Mouse (Mus musculus) cerebellum, postnatal 25 days (tissue): ENCODE data around the gene Zfp626.
"Not testable (repeated sequence)": the region's sequence is repeated elsewhere in the genome, so short reads cannot be mapped to it uniquely, and the experiment has no call there.

Source experiments
- DNase-seq, 2 experiments: peaks; one replicate each; pipeline ENCODE4 v3.0.0; 2021; ENCODE audit warnings: mixed read lengths in 2 of 2

The Zfp626 gene

DNA sequence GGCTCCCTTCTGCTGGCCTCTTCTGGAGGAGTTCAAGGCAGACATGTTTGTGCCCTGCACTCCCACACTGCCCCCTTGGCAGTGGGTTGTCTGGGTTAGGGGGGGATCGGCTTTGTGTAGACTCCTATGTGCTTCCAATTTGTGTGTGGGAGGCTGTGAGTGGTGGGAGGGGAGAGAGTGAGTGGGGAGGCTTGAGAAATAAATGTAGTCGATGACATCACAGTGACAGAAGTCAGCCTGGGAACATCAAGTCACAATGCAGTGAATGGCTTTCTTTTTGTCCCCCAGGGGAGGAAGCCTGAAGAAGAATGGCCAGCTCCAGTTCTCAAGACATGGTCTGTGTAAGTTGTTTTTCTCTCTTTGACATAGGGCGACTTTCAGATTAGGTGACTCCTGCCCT, at the start of gene Zfp626:
Zfp626 (plus strand) TSS at position 301 of the 400 bp plus-strand sequence.
- not testable (repeated sequence) for DNase-seq

DNA sequence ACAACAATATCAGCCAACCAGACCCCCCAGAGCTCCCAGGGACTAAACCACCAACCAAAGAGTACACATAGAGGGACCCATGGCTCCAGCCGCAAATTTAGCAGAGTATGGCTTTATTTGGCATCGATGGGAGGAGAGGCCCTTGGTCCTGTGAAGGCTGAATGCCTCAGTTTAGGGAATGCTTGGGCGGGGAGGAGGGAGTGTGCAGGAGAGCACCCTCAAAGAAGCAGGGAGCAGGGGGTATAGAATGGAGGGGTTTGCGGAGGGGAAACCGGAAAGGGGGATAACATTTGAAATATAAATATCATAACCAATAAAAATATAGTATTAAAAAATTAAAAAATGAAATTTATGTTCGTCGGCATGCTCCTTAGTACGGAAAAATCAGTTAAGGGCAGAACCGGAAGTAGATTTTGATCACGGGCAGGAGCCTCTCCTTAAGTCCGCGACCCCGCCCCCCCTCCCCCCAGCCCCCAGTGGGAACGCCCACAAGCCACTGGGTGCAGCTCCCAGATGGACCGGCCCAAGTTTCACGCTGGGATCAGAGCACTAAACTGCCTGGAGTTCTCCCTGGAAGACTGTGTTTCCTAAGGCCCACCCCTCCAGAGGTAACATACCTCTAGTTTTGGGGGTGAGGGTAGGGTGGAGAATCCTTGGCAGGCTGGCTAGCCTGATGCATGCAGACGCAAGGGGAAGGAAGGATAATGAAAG, 41.7 kb upstream of the Zfp626 start:
- no peak for DNase-seq

DNA sequence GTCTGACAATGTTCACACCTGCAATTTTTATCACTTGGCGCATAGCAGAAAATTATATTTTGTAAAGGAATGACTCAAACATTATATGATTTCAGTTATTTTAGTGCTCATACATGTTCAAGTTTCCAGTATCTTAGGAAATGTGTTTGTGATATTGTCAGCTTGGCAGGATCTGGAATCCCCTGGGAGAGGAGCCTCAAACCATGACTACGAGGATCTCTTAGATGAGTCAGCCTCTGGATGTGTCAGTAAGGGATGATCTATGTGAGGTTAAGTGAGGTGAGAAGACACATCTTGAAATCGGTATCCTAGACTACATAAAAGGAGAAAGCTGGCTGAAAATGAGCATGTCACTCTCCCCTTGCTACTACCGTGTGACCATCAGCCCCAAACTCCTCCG, 17.7 kb upstream of the Zfp626 start:
- DNase-seq, result no peak

DNA sequence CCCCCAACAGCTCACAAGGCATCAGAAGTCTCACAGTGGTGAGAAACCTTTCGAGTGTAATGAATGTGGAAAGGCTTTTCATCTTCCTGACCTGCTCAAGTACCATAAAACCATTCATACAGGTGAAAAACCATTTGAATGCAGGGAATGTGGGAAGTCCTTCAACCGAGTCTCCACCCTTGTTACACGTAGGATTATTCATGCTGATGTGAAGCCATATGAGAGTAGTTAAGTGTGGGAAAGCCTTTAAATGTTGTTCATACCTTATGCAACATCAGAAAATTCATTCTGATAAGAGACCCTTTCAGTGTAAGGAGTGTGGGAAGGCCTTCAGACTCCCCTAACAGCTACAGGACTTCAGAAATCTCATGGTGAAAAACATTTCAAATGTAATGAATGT, 13.1 kb upstream of the Zfp626 start:
- DNase-seq, result not testable (repeated sequence)

DNA sequence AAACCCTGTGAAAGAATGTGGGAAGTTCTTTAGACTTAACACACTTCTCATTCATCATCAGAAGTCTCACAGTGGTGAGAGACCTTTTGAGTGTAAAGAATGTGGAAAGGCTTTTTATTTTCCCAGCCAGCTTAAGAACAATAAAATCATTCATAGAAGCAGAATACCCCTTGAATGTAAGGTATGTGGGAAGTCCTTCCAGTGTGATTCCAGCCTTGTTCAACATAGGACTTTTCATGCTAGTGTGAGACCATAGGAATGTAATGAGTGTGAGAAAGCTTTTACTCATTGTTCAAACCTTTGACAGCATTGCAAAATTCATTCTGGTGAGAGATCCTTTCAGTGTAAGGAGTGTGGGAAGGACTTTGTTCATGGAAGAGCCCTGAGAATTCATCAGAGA, 12.4 kb upstream of the Zfp626 start:
- no peak for DNase-seq

DNA sequence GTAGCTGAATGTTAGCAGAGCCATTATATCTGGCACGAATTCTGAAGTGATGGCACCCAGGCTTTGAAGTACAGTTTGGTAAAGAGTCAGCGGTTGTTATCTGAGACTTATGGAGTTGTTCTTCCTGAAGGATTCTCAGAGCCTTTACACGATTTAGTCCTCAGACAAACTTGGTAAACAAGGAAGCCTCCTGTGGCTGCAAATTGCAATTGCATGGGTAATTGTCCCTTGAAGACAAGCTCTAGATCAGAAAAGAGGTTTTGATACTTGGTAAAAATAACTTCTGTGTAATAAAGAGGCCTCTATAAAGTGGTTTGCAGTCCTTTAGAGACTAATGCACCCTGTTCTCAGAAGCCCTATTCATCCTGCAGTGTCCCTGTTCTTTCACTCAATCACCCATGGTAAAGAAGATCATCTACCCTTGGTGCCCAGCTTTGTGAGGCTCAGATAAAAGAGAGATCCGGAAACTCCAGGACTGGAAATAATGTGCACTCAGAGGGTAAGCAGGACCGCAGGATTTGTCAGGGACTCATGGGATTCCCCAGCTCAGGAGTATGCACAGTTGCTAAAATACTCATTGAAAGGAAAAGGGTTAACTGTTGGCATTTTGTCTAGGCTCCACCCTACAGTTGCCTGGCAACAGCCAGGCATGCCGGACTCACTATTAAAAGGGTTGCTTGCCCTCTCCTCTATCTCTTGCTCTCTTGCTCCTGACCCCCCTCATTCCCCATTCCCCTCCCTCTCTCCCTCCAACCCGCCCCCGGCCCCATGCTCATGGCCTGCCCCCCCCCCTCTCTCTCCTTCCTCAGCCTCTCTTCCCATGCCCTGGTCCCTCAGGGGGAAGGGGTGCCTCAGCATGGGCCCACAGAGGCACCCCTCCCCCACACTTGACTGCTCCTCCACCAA, 8.8 kb upstream of the Zfp626 start:
- no peak for DNase-seq

DNA sequence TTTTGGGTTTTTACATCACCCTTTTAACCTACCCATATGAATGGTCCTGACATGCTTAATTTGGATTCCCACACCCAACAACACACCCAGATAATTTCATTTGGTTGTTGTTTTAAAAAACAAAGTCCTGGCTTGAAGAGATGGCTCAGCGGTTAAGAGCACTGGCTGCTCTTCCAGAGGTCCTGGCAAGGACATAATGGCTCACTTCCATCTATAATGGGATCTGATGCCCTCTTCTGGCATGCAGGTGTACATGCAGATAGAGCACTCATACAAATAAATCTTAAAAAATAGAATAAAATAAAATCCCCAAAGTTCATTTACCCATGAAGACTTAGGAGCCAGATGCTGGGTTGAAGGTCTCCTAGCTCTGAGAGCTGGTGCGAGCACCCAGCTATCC, 5.9 kb upstream of the Zfp626 start:
- DNase-seq, result no peak

DNA sequence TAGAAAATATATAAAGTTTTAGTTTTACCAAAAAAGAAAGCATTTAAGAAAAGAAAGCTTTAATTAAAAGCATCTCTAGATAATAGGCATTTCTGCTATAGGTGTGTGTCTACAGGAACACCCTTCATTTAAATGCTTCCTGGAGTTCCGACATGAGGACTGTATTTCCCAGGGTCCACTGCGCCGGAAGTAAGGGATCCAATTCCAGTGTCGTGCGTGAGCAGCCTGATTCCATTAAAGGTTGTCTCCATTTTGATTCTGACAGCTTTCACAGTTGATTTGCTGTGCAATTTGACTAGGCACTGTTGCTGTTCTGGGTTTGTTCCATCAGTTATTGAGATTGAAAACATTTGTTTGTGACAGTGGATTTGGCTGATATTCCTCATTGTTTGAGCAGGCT, 4.0 kb upstream of the Zfp626 start:
- DNase-seq, result no peak

DNA sequence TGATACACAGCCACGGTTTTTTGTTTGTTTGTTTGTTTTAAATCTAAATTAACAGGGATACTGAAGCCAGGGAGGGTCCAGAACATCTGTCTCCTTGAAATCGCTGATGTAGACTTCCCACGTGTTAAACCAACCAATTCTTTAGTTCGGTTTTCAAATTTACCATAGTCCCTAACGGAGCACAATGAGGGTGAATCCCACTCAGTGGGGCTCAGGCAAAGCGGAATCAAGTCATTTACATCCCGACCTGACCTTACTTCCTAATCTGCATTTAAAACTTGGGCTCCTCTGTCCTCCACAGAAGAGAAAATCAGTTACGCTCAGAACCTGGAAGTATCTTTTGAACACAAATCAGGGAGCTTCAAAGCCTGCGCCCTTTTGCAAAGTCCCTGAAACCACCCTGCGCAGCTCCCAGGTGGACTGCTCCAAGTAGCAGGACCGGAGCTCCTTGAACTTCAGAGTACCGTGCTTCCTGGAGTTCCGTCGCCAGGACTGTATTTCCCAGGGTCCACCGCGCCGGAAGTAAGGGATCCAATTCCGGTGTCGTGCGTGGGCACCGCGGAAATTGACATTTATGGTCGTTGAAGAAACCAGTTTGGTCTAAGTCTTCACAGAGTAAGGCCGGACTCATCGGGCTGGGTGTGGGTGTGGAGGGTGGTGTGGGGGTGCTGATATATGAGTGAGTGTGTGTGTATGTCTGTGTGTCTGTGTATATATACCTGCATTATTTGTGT, 2.5 kb upstream of the Zfp626 start:
- peak; percentile 83 to 88 for DNase-seq

DNA sequence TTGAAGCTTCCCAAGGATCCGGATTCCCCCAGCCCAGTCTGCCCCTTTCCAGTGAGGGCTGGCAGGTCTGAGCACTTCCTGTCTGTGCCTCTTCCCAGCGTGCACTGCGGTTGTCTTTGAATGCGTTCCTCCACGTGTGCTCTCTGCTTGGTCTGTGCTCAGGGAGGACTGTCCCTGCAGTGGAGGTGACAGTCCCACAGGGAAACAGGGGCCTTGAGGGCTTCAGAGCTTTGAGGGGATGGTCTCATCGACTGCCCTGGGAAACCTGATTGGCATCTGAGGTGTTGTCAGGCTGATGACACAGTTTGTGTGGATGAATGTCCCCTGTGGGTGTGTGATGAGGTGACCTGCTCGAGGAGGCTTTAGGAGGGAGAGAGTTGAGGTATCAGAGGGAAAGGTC, 309 bp downstream of the Zfp626 start:
- DNase-seq, result not testable (repeated sequence)

DNA sequence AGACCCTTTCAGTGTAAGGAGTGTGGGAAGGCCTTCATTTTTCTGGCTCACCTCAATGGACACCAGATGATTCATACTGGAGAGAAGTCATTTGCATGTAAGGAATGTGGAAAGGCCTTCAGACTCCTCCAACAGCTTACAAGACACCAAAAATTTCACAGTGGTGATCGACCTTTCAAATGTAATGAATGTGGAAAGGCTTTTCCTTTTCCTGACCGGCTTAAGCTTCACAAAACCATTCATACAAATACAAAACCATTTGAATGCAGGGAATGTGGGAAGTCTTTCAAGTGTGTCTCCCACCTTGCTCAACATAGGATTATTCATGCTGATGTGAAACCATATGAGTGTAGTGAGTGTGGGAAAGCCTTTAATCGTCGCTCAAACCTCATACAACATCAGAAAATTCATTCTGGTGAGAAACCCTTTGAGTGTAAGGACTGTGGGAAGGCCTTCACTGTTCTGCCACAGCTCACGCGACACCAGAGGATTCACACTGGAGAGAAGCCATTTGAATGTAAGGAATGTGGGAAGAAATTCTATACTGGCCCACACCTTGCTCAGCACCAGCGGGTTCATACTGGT, 11.6 kb downstream of the Zfp626 start:
- no peak for DNase-seq

DNA sequence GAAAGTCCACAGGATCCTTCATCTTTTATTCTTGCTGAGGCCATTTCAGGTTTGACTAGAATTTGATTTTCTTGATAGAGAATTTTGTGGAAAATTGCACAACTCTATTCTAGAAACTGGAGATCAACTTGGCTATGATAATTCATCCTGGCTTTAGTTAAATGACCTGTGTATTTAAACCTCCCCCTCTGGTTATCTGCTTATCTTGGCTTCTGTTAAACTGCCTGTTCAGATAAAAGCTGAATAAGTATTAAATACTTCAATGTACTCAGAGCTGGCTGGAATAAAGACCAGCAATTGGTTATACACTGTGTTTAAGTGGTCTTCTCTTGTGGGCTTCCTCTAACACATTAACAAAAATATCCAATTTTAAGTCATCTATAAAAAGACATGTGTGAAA, 15.6 kb downstream of the Zfp626 start:
- no peak for DNase-seq

DNA sequence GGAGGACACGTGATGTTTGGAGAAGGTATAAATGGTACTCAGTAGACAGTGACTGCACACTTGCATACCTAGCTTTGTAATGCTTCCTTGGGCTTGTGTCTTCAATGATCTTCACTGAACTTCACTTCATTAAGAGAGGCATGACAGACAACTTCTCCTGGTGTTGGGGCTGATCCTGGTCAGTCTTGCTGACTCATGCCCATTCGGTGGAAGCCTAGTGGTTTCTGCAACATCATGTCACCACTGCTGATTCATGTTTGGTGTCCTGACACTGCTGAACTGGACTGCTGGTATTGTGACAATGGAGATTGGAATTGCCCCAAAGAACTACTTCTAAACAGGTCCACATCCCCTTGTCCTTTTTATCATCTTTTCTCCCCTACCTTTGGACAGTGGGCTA, 27.1 kb downstream of the Zfp626 start:
- DNase-seq, result no peak

DNA sequence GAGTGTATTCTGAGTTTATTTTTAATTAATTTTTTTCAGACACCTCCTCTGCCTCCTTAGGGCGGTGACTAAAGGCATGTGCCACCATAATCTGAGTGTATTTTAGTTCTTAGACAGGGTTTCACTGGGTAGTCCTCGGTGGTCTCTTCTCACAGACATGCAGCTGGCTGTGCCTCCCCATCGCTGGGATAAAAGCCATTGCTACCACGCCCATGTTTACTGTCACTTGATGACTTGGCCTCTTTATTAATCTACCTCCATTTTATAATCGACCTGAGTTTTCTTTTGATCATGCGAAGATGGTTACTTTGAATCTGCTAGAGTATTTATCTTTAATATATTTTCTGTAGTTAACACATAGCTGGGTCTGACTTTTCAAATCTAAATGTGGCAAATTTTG, 30.9 kb downstream of the Zfp626 start:
- DNase-seq, result peak; percentile 14 to 18

DNA sequence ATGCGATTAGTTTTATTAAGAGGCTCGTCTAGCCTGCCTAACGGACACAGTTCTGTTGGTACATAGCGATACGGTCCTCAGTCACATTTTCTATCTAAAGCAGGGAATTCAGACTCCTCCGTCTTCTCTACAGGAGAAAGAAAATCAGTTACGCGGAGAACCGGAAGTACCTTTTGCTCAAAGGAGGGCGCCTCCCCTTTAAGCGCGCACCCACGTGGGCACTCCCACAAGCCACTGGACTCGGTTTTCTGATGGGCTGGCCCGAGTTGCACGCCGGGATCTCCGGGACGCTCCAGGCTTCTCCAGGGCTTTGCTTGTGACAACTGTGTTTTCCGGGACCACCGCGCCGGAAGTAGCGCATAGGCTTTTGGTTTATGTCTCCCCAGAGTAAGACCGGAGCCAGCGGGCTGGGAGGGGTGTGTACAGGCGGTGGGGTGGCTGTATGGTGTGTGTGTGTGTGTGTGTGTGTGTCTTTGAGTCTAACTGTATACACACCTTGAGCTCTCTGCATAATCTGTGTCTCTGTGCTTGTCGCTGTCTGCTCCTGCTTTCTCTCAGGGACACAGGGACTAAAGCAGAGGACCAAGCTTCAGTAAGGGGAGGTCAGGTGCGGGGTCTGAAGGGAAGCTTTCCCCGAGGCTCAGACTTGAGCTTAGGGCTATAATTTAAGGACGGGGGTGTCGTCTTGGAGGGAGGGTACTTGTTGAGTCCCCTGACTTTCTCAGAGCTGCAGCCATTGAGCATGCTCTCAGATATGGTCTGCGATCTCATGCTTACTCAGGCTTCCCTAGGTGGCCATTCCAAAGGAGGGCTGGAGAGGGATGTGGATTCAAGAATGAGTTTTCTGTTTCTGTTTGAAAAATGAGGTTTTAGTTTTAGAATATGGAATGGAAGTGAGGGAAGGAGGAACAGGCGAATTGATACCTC, 31.6 kb downstream of the Zfp626 start, which contains the start of gene Zfp59:
Zfp59 (plus strand) TSS at position 285 of the 927 bp plus-strand sequence.
- DNase-seq, result peak; percentile 85 to 91

DNA sequence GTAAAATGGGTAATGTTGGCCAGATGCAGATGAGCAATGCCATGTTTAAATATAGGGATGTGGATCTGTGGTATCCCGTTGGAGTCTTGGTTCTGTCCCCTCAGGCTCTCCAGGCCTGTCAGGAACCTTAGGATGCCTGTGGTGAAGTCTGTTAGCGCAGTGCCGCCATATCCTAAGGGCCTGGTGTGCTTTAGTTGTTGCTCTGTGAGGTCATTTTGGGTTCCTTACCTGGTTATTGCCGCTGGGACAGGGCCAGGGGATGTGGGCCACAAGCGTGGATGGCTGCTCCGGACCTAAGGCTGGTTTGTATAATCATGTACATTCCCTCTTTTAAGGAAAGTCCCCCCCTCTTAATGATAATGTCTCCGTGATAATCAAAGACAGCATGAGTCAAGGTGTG, 32.6 kb downstream of the Zfp626 start:
- DNase-seq, result no peak

DNA sequence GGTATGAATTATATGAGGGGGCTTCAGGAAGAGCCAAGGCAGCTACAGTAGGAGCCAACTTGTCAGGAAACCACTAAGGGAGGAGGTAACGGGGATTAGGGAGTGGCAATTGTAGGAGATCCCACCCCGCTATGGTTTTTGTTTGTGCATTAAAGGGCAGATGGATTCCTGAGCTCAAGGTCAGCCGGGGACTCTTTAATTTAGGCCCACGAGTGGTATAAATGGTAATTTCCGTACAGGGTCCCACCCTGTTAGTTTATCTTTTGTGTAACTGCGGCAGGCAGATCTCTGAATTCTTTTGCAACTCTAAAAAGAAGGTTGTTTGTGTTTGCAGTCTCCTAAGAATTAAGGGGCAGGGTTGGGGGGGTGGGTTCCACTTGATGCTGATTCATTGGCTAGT, 33.1 kb downstream of the Zfp626 start:
- no peak for DNase-seq

DNA sequence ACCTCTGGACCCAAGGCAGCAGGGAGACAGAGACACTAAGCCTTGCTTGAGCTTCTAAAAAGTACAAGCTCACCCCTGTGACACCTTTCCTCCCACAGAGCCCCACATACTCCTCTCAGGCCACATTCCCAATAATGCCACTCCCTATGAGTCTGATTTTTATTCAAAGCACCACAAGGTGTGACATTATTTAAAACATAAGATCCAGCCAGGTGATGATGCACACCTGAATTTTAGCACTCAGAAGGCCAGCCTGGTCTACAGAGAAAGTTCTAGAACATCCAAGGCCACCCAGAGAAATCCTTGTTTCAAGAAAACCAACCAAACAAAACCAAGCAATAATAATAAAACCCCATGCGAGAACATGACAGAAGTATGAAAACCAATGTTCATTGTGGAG, 50.2 kb downstream of the Zfp626 start, which contains the start of gene Zfp607a:
Zfp607a (plus strand) TSS at position 301 of the 400 bp plus-strand sequence.
- DNase-seq, result no peak

DNA sequence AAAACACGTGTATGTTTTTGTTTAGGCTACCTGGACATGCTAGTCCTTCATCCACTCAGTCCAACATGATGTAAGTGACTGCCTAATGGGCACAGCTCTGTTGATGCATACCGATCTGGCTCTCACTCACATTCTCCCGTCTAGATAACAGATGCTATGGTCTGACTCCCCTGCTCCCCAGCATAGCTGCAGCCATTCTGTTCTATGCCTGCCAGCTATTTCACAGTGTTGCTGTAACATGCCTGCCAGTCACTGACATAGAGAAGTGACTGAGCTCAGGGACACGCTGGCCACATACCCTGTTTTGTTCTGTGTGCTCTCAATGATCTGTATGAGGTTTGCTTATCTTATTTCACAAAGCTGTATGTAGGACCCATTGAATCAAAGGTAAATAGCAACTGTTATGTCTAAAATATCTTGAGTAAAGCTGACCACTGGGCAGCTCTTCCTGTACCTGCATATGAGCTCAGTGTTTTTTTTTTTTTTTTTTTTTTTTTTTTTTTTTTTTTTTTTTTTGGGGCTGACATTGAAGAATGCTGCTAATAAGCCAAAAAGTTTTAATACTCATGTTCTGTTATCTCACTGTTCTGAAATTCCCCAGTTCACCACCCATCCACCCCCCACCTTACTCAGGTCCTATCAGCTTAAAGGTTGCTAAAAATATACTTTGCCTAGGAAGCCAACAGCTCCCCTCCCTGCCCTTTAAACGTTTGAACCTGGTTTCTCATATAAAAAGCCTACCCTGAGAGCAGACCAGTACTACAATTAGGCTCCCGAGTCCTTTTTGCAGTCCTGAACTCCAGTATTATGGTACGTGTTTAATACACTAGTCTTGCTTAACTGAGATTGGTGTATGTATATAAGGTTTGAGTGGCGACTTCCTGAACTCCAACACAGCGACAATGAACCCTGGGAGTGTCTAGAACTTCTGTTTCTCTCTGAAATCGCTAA, 52.6 kb downstream of the Zfp626 start:
- peak; percentile 16 to 41 for DNase-seq
